Mouse (Mus musculus): Measurements from ENCODE around the gene Il16. TPM values are rescaled to one million over a fixed set of nuclear protein-coding genes. Genes with fewer than 3 reads are reported as not detected.

The Il16 gene
- polyA plus RNA-seq (2016; fragmentation: Nextera tagmentation; extraction: Ambion mirVana) = 1.7 and 2.0 TPM in 2 replicates

GRCm38 (mm10) chr7:83745413-83746106 lies at the start of gene Il16:
TSS of gene Il16 (minus strand) at chr7:83745726.
- Histone ChIP-seq H3K9me3 (no peaks in the 10 kb centered on the region), H3K27ac (peak within 1 kb of the TSS; percentile 49), H3K4me1 (peaks cover 19% of the 10 kb centered on the region), H3K36me3 (no peaks in the 10 kb centered on the region), H3K27me3 (ENCODE audit: insufficient read depth, poor library complexity, severe bottlenecking) (0 out of 2 replicates have a peak, but pooled peaks cover 8% of the 10 kb centered on the region), H3K4me3 (peak within 1 kb of the TSS; percentile 27)
- WGBS = 34% methylated on average over 20 of the region's 20 CpGs
- no peak for DNase-seq (ENCODE audit: low spot score)

GRCm38 (mm10) chr7:83794705-83795104 lies 49.2 kb upstream of the Il16 start, which contains the start of gene Cfap161:
TSS of gene Cfap161 (minus strand) at chr7:83794880.
- peaks cover 10% of the 10 kb centered on the region for H3K4me1 ChIP-seq
- WGBS = 12% methylated on average over 14 of the region's 14 CpGs
- no peaks in the 10 kb centered on the region for H3K36me3 ChIP-seq

GRCm38 (mm10) chr7:83794006-83794683 lies 48.6 kb upstream of the Il16 start:
- no peaks in the 10 kb centered on the region for H3K9me3 ChIP-seq
- peak overlapping the region; percentile 29; the same call in 1 of the 2 replicates for H3K27ac ChIP-seq
- no peaks in the 10 kb centered on the region for H3K36me3 ChIP-seq
- H3K4me1 ChIP-seq = peaks cover 10% of the 10 kb centered on the region
- peak overlapping the region; percentile 33 for H3K4me3 ChIP-seq
- 31% methylated on average over 11 of the region's 11 CpGs for WGBS
- no peak for DNase-seq (ENCODE audit: low spot score)
- no peaks in the 10 kb centered on the region for H3K27me3 ChIP-seq (ENCODE audit: insufficient read depth, poor library complexity, severe bottlenecking)

More at GRCm38 (mm10) chr7:83794705-83795104, 49.2 kb upstream of the Il16 start, which contains the start of gene Cfap161:
- Histone ChIP-seq H3K27ac (peak within 1 kb of the TSS; percentile 29; the same call in 1 of the 2 replicates), H3K4me3 (peak within 1 kb of the TSS; percentile 33), H3K9me3 (no peaks in the 10 kb centered on the region), H3K27me3 (ENCODE audit: insufficient read depth, poor library complexity, severe bottlenecking) (no peaks in the 10 kb centered on the region)
- peak; percentile 95 for DNase-seq (ENCODE audit: low spot score)

GRCm38 (mm10) chr7:83780881-83781280 lies 35.4 kb upstream of the Il16 start:
- H3K27ac ChIP-seq = no peak overlapping the region
- DNase-seq (ENCODE audit: low spot score) = no peak
- H3K4me1 ChIP-seq = no peaks in the 10 kb centered on the region
- H3K36me3 ChIP-seq = no peaks in the 10 kb centered on the region
- H3K9me3 ChIP-seq = no peaks in the 10 kb centered on the region
- 82% methylated on average over 4 of the region's 4 CpGs for WGBS
- H3K27me3 ChIP-seq (ENCODE audit: insufficient read depth, poor library complexity, severe bottlenecking) = peaks cover 11% of the 10 kb centered on the region; the same call in 1 of the 2 replicates
- no peak overlapping the region for H3K4me3 ChIP-seq

- DNase-seq (ENCODE audit: low spot score) = no peak
- H3K27me3 ChIP-seq (ENCODE audit: insufficient read depth, poor library complexity, severe bottlenecking) = peaks cover 11% of the 10 kb centered on the region; the same call in 1 of the 2 replicates
- no peaks in the 10 kb centered on the region for H3K36me3 ChIP-seq
- H3K9me3 ChIP-seq = no peaks in the 10 kb centered on the region
- H3K27ac ChIP-seq = no peak overlapping the region
- 56% methylated on average over 4 of the region's 4 CpGs for WGBS
- no peak overlapping the region for H3K4me3 ChIP-seq
- no peaks in the 10 kb centered on the region for H3K4me1 ChIP-seq
Measured at GRCm38 (mm10) chr7:83780026-83780425, 34.5 kb upstream of the Il16 start.

- Histone ChIP-seq H3K4me3 (no peak overlapping the region), H3K27ac (no peak overlapping the region), H3K9me3 (no peaks in the 10 kb centered on the region), H3K4me1 (no peaks in the 10 kb centered on the region), H3K36me3 (no peaks in the 10 kb centered on the region), H3K27me3 (ENCODE audit: insufficient read depth, poor library complexity, severe bottlenecking) (peaks cover 11% of the 10 kb centered on the region; the same call in 1 of the 2 replicates)
- no peak for DNase-seq (ENCODE audit: low spot score)
- 65% methylated on average over 2 of the region's 2 CpGs for WGBS
Measured at GRCm38 (mm10) chr7:83779028-83779427, 33.5 kb upstream of the Il16 start.

GRCm38 (mm10) chr7:83778516-83778915 lies 33.0 kb upstream of the Il16 start:
- H3K36me3 ChIP-seq = no peaks in the 10 kb centered on the region
- no peak overlapping the region for H3K27ac ChIP-seq
- DNase-seq (ENCODE audit: low spot score) = no peak
- peaks cover 11% of the 10 kb centered on the region; the same call in 1 of the 2 replicates for H3K27me3 ChIP-seq (ENCODE audit: insufficient read depth, poor library complexity, severe bottlenecking)
- H3K9me3 ChIP-seq = no peaks in the 10 kb centered on the region
- 61% methylated on average over 2 of the region's 2 CpGs for WGBS
- H3K4me1 ChIP-seq = no peaks in the 10 kb centered on the region
- H3K4me3 ChIP-seq = no peak overlapping the region

- no peaks in the 10 kb centered on the region for H3K4me1 ChIP-seq
- no peak for DNase-seq (ENCODE audit: low spot score)
- WGBS = 29% methylated on average over 5 of the region's 5 CpGs
- no peak overlapping the region for H3K4me3 ChIP-seq
- no peaks in the 10 kb centered on the region for H3K9me3 ChIP-seq
- H3K27ac ChIP-seq = no peak overlapping the region
- no peaks in the 10 kb centered on the region for H3K36me3 ChIP-seq
- peaks cover 11% of the 10 kb centered on the region; the same call in 1 of the 2 replicates for H3K27me3 ChIP-seq (ENCODE audit: insufficient read depth, poor library complexity, severe bottlenecking)
Measured at GRCm38 (mm10) chr7:83774721-83775120, 29.2 kb upstream of the Il16 start.

GRCm38 (mm10) chr7:83763674-83764073 lies 18.1 kb upstream of the Il16 start:
- no peaks in the 10 kb centered on the region for H3K9me3 ChIP-seq
- no peak overlapping the region for H3K4me3 ChIP-seq
- no peaks in the 10 kb centered on the region for H3K4me1 ChIP-seq
- WGBS = 66% methylated on average over 3 of the region's 3 CpGs
- no peak overlapping the region for H3K27ac ChIP-seq
- no peaks in the 10 kb centered on the region for H3K36me3 ChIP-seq
- H3K27me3 ChIP-seq (ENCODE audit: insufficient read depth, poor library complexity, severe bottlenecking) = no peaks in the 10 kb centered on the region
- no peak for DNase-seq (ENCODE audit: low spot score)

GRCm38 (mm10) chr7:83762336-83762735 lies 16.8 kb upstream of the Il16 start:
- Histone ChIP-seq H3K36me3 (no peaks in the 10 kb centered on the region), H3K4me3 (no peak overlapping the region), H3K4me1 (no peaks in the 10 kb centered on the region), H3K27ac (no peak overlapping the region), H3K9me3 (no peaks in the 10 kb centered on the region), H3K27me3 (ENCODE audit: insufficient read depth, poor library complexity, severe bottlenecking) (no peaks in the 10 kb centered on the region)
- WGBS = 86% methylated on average over 5 of the region's 5 CpGs
- DNase-seq (ENCODE audit: low spot score) = no peak

GRCm38 (mm10) chr7:83751055-83751454 lies 5.5 kb upstream of the Il16 start:
- Histone ChIP-seq H3K9me3 (no peaks in the 10 kb centered on the region), H3K4me3 (no peak overlapping the region), H3K27me3 (ENCODE audit: insufficient read depth, poor library complexity, severe bottlenecking) (peaks cover 3% of the 10 kb centered on the region; the same call in 1 of the 2 replicates), H3K36me3 (no peaks in the 10 kb centered on the region), H3K27ac (no peak overlapping the region), H3K4me1 (peaks cover 3% of the 10 kb centered on the region)
- WGBS = 61% methylated on average over 1 of the region's 1 CpGs
- DNase-seq (ENCODE audit: low spot score) = no peak

- WGBS = 69% methylated on average over 1 of the region's 1 CpGs
- Histone ChIP-seq H3K9me3 (no peaks in the 10 kb centered on the region), H3K36me3 (no peaks in the 10 kb centered on the region), H3K27me3 (ENCODE audit: insufficient read depth, poor library complexity, severe bottlenecking) (peaks cover 12% of the 10 kb centered on the region; the same call in 1 of the 2 replicates), H3K4me1 (peaks cover 17% of the 10 kb centered on the region), H3K4me3 (no peak overlapping the region), H3K27ac (no peak overlapping the region)
- no peak for DNase-seq (ENCODE audit: low spot score)
Measured at GRCm38 (mm10) chr7:83748405-83748804, 2.9 kb upstream of the Il16 start.

- H3K27me3 ChIP-seq (ENCODE audit: insufficient read depth, poor library complexity, severe bottlenecking) = 0 out of 2 replicates have a peak, but pooled peaks cover 8% of the 10 kb centered on the region
- no peaks in the 10 kb centered on the region for H3K9me3 ChIP-seq
- WGBS = 58% methylated on average over 8 of the region's 8 CpGs
- H3K4me1 ChIP-seq = peaks cover 17% of the 10 kb centered on the region
- peak overlapping the region; percentile 49 for H3K27ac ChIP-seq
- DNase-seq (ENCODE audit: low spot score) = no peak
- no peaks in the 10 kb centered on the region for H3K36me3 ChIP-seq
- H3K4me3 ChIP-seq = peak overlapping the region; percentile 27; the same call in 1 of the 2 replicates
Measured at GRCm38 (mm10) chr7:83746107-83746687, 671 bp upstream of the Il16 start.

Measured in heart, embryonic 10.5 days (tissue).